Mouse (Mus musculus) right cerebral cortex, postnatal 14 days (tissue): Measurements from ENCODE around the gene Hid1.

Experiments used
- DNase-seq: peaks from one replicate; pipeline ENCODE4 v3.0.0; 2022

The Hid1 gene

DNA sequence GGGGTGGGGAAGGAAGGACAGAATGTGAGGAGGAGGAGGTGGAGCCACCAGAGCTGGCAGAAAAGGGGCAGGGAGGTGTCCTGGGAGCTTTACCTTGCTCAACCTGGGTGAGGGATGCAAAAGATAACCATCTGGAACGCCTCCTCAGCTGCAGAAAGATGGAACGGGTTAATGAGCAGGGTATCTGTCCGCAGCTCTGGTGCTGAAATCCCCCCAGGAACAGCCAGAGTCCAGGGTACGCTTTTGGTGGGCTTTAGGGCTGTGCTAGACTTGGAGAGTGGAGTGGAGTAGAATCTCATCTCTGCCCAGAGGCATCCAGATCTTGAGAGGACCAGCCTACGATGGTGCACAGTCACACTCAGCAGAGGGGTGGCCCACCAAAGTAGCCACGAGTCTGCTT lies 31.4 kb downstream of the Hid1 start:
- DNase-seq, result no peak

DNA sequence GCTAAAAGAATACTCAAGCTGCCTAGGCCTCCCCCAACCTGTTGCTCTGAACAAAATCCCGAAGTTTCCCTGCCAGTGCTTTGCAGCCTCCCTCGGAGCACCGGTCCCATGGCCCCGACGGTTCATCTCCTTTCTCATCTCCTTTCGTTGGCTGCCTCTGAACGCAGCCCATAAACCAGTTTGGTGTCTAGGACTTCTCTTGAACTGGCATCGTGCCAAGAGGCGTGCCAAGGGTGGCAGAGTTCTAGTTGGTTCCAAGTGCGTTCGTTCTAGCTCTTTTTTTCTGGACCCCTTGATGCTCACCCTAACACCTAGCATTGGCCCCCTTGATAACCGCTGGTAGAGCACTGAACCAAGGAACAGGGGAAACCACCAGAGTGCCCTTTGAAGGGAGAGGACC lies 32.3 kb downstream of the Hid1 start:
- DNase-seq, result no peak

DNA sequence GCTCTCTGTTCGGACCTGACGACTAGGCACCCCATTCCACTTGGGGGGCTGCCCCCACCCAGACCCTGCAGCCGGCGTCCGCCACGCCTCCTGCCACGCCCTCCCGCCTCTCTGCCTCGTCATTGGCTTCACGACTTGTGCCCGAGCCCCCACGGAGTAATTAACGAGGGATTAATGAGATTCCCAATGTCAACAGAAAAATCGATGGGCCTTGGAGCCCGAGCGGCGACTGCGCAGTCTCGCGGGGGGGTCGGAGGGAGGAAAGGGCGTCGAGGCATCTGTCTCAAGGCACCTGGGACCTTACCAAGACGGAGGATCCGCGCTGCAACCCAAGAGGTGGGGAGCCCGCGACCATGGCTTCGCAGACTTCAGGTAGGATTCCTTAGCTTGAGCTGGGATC lies 33.0 kb downstream of the Hid1 start, which contains the start of gene Otop3:
Gene Otop3, plus strand, starts transcription at position 201 of the 400 bp plus-strand sequence.
- no peak for DNase-seq

DNA sequence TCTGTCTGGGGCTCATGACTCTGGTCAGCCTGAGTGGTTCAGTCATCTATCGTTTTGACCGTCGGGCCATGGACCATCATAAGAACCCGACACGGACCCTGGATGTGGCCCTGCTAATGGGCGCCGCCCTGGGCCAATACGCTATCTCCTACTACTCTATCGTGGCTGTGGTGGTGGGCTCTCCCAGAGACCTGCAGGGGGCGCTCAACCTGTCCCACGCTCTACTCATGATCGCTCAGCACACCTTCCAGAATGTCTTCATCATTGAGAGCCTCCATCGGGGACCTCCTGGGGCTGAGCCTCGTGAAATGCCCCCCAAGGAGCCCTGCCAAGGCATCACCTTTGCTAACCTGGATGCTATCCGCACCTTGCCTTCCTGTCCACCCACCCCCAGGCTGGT lies 38.2 kb downstream of the Hid1 start:
- no peak for DNase-seq

GRCm38 (mm10) chr11:115326730-115327129 lies 40.8 kb downstream of the Hid1 start:
- no peak for DNase-seq

DNA sequence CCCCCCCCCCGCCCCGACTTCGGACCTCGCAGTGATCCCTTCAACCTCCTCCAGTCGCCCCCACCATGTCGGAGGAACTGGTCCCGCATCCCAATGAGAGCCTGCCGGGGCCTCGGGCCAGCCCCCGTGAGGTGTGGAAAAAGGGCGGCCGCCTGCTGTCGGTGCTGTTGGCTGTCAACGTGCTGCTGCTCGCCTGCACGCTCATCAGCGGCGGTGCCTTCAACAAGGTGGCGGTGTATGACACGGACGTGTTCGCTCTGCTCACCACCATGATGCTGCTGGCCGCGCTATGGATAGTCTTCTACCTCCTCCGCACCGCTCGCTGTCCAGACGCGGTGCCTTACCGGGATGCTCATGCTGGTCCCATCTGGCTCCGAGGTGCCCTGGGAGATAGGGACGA lies 44.2 kb downstream of the Hid1 start:
- DNase-seq, result no peak

- peak; percentile 64 for DNase-seq
Observed at GRCm38 (mm10) chr11:115321906-115322693, 45.5 kb downstream of the Hid1 start, which contains the start of gene Ush1g. Ush1g (minus strand) TSS chr11:115322041.

DNA sequence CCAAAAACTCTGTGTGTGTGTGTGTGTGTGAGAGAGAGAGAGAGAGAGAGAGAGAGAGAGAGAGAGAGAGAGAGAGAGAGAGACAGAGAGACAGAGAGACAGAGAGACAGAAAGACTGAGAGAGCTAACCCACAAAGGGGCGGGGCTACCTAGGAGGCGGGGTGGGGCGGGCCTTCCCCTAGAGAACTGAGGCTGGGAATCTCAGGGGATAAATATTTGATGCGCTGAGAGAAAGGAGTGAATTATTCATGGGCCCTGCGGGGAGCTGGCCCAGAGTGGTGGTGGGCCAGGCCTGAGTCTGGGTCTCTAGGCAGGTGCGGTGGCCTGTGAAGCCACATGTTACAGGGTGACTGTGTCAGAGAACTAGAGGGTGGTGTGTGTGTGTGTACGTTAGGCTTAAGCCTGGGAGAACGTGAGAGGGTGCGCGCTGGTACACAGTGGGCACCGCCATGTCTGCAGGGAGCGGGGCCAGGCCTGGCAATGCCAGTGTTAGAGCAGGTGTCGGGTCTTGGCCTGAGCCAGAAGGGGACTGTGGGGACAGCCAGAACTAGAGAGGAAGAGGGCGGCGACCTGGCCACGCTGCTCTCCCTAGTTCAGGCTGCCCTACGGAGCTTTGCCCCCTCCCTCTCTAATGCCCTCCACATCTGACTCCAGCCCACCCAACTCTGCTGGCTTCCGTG lies 47.7 kb downstream of the Hid1 start:
- no peak for DNase-seq

DNA sequence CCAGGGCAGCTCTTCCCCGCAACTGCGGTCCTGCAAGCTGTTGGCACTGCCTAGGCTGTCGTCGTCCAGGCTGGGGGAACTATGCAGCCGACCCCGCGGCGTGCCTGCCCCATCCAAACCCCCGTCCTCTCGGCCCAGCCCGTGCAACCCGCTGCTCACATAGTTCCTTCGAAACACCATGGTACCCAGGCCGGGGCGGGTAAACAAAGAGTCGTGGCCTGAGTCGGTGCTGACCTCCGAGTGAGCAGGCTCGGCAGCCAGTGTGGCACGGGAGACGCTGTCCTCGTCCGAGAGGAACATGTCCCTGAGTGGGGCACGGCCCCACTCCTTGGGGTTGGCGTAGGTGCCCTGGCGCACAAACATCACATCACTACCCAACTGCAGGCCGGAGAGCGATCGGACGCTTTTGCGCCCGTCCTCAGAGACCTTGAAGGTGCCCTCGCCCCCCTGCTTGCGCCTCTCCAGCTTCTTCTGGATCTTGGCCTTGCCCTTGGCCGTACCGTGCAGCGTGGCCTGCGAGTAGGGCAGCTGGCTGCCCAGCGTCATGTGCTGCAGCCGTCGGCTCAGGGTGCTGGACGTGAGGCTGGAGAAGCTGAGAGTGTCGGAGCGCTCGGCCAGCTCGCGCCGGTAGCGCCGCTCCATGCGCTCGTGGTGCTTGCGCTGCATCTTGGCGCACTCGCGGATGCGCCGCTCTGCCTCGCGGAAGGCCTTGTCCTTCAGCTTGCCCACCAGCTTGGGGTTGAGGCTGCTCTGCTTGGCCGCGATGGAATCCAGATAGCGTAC lies 49.1 kb downstream of the Hid1 start:
- DNase-seq, result peak; percentile 53

GRCm38 (mm10) chr11:115317204-115317603 lies 50.4 kb downstream of the Hid1 start:
- DNase-seq, result no peak

DNA sequence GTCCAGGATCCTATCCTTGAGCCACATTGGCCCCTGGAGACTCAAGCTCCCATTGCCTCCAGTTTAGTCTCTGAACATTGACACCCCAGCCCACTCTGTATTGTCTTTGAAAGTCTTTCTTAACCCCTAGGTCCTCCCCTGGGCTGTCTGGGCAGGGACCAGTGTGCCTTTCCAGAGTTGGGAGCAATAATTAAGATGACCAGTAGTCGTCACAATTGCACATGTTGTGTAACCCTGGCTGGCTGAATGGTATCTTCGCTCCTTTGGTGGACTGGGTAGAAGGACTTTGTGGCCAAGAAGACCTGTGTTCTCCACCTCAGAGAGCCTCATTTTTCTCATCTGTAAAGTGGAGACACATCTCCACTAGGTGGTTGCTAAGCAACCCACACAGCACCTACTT lies 53.3 kb downstream of the Hid1 start:
- DNase-seq, result no peak

DNA sequence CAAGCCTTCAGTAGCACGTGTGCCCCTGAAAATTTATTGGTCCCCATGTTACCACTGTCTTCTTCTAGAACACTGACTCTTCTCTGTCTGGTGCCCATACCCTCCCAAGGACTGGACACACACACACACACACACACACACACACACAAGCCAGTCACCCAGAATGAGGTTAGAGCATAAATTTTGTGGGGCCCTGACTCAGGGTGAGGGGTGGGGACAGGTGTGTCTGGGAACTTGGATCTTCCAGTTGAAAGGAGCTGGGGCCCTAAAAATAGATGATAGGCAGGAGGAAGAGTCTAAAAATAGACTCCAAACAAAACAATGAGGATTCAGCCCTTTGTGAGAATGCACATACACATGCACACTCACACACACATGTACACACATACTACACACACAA lies 58.8 kb downstream of the Hid1 start:
- DNase-seq, result no peak

DNA sequence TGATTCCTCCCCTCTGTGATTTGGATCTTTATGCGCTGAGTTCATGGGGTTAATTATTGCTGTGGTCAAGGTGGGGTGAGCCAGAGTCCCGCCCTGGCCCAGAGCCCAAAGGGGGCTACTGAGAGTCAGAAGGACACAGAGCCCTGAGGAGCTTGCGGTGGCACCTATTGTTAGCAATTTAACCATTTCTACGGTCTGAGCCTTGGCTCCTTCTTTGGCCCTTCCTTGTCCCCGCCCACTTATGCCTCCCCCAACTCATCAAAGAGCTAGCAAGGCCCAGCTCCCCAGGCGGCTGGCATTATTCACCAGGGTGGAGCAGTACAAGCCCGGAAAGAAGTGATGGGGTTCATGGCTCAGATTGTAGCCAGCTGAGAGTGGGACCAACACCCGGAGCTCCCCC lies 60.7 kb downstream of the Hid1 start, which contains the start of gene Otop2:
Gene Otop2, plus strand, starts transcription at position 301 of the 400 bp plus-strand sequence.
- no peak for DNase-seq

DNA sequence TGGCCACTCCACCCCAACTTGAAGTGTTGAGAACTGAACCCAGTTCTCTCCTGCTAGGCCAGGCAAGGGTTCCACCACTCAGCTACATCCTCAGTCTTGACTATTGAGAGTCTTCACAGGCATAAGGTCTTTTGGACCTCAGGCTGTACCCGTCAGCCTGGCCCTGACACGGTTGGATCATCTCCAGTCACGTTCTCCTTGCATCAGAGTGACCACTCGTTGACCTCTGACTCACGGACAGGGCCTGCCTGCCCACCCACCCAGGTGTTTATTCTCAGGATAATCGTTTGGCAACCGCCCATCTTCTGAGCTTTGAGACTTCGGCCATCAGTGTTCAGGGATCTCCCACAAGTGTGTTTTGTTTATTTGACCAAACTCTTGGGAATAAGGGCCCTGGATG lies 64.4 kb downstream of the Hid1 start:
- DNase-seq, result no peak

DNA sequence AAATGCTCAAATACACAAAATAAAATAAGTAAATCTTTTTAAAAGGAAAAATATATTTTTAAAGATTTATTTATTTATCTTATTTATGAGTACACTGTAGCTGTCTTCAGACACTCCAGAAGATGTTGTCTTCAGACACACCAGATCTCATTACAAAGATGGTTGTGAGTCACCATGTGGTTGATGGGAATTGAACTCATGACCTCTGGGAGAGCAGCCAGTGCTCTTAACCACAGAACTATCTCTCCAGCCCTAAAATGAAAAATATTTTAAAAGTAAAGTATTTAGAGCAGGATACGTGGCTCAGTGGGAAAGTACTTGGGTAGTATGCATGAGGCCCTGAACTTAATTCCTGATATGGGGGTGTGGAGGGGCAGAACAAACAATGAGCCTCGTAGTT lies 66.2 kb downstream of the Hid1 start:
- no peak for DNase-seq

GRCm38 (mm10) chr11:115300745-115301144 lies 66.8 kb downstream of the Hid1 start:
- no peak for DNase-seq

DNA sequence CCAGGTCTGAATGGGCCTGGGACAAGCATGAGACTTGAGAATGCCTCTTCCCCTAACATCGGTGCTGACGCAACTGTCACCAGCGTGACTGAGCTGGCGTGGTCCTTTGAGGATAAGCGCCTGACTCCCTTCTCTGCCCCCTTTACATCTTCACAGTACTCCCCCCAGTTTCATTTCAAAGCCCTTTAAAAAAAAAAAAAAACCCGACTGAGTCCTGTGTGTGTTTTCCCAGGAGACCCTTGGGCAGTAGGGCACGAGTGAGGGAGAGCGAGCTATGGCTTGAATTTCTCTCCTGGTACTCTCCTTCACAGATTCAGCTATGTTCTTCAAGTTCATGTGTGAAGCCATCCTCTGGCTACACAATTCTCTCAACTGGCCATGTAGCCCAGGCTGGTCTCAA lies 69.4 kb downstream of the Hid1 start:
- DNase-seq, result no peak
